Mouse (Mus musculus) stomach, embryonic 14.5 days (tissue): ENCODE results near the gene Arhgap36. TPM values are rescaled to one million over a fixed set of nuclear protein-coding genes. Genes with fewer than 3 reads are reported as not detected.

ENCODE experiments used
- polyA plus RNA-seq: library from polyadenylated mRNA; unstranded; fragments of >200 nt; fragmentation: Nextera tagmentation; extraction: Ambion mirVana; gene quantifications from 2 replicates; pipeline ENCODE4 v1.2.1, GENCODE M21; 2014

The Arhgap36 gene
- polyA plus RNA-seq, 1 experiment from 2014 or later: 1.6 TPM

Other genes starting within 250 kb of the Arhgap36 start
- gene Enox2, start 175.7 kb upstream of the Arhgap36 start, polyA plus RNA-seq: 9.3 and 10.0 TPM in 2 replicates
- not detected in 2 replicates for gene Olfr1320, start 208.4 kb downstream of the Arhgap36 start, polyA plus RNA-seq